Mouse (Mus musculus) yolk sac, embryonic 10.5 days (tissue): ENCODE measurements at regions not wholly inside any gene's neighbourhood (a gene's known extent, or its start where the extent isn't known, plus 50 kb on each side); places are given as distances from the start of the nearest gene placed in this dataset.
"Not testable (repeated sequence)": the region's sequence is repeated elsewhere in the genome, so short reads cannot be mapped to it uniquely, and the experiment has no call there.

ENCODE experiments used
- DNase-seq: peaks from one replicate; pipeline ENCODE4 v3.0.0-alpha.2; 2017; ENCODE audit warnings: low spot score

DNA sequence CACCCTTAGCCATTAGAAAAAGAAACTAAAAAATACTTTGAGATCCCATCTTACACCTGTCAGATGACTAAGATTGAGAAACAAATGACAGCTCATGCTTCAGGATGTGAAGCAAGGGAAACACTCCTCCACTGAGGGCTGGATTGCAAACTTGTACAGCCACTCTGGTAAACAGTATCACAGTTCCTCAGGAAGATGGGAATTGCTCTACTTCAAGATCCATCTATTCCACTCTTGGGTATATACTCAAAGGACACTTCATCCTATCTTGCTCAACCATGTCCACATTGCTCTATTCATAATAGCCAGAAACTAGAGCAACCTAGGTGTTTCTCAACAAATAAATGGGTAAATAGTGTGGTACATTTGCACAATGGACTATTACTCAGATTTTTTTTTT is 241.2 kb downstream of the Snx19 start:
- no peak for DNase-seq

DNA sequence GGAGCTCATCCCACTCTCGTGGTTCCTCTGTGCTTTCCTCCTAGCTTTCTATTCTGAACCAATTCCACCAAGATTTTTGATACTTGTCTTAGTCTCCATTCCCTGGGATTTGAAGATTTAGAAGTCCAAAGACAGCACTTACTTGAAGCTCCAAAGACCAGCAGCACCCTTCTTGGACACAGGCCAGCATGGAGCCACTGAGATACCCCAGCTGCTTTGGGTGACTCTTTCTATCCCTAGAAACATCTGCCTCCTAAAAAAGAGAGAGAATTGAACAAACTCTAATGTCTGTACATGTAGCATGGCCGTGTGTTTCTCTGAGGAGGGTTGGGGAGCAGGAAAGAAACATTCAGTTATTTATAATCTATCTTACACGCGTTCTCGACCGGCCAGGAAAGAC is 235.5 kb downstream of the Snx19 start:
- DNase-seq, result no peak

- no peak for DNase-seq
Measured at GRCm38 (mm10) chr9:30653961-30654360, 227.1 kb downstream of the Snx19 start.

DNA sequence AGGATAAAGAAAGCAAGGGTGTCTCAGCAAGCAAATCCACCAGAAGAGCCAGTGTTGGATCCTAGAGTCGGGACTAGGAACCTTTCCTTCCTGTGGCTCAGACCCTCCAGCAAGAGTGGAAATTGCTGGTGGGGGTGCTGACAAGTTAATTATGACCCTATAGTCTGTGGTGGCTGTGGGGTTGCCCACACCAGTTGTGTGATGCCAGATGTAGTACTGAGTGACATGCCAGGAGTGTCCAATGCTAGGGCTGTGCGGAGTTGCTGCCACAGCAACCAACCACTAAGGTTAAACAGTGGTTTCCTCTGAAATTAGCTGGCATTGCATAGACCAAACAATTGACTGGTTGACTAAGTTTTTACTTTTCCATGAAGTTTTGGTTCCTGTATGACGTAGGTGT is 226.3 kb downstream of the Snx19 start:
- DNase-seq, result no peak

DNA sequence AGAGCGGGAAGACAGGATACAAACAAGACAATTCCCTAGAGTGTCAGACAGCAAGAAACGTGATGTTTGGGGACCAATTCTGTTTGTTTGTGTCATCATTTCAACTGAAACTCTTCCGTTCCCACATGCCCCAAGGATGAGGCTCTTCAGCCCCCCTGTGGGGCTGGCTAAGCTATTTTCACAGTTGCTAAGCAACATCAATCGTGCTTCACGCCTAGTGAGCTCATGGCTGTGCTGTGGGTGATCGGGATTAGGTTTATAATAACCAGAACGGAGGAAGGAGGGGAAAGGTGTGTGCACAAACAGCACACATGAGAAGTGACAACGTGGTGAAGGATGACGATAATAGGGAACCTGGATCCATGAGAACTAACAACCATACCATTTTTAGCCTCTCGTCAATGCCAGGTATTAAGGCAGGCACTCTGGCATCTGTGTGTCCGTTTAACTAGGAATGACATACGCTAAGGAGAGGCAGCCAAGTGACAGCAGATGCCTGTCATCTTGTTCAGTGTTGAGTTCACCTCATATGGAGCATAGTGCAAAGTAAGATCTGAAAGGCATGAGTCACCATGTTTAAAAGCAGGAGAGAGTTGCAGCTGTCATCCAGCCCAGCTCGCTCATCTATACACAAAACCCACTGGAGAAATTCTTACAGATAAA is 222.6 kb downstream of the Snx19 start:
- no peak for DNase-seq

DNA sequence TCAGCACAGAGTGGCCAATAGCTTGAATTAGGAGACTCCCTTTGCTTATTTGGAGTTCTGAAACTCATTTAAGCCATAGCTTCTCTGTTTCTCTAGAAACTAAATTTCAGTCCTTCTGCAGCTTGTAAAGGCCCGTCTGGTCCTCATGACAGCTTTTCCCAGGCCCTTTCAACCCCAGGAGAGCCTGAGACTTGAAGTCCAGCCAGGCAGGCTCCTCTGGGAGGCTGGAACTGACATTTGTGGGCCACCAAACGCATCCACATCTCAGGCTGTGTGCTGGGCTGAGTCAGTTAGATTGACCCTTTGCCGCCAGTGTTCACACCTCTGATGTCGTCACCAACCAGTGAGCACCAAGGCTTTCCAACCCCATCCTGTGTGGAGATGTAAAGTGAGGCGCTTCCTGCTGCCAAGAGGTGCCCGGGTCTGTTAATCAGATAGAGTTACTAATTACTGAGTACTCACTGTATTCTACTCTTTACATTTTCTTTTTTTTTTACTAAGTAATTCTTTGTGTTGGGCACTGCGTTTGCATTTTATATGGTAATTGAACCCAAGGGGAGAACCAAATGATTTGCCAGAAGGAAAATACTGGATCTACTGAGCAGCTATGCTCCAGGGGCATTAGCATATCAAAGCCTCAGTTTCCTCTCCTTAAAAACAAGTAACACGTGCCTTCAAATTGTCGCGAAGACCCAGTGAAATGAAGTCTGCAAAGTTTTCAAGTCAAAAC is 207.0 kb downstream of the Snx19 start:
- DNase-seq, result no peak

GRCm38 (mm10) chr9:30632164-30633146 is 205.5 kb downstream of the Snx19 start:
- DNase-seq, result no peak

- no peak for DNase-seq
Measured at GRCm38 (mm10) chr9:30625635-30626034, 198.7 kb downstream of the Snx19 start.

DNA sequence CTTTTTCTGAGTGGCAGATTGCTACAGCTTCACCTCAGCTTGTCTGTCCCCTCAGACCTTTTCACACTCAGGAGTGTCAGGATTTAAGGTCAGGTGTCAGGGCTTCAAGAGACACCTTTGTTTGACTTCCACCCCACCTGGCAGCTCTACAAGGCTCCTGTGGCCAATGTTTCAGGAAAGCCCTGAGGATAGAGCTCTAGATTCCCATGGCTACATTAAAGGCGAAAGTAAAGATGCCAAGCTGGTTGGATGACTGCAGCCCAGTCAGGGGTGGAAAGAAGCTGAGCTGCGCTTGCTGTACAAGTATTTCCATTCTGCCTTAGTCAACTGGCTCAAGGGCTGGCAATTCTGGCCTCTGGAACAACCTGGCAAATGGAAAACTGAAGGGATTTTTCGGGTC is 198.2 kb downstream of the Snx19 start:
- DNase-seq, result no peak

DNA sequence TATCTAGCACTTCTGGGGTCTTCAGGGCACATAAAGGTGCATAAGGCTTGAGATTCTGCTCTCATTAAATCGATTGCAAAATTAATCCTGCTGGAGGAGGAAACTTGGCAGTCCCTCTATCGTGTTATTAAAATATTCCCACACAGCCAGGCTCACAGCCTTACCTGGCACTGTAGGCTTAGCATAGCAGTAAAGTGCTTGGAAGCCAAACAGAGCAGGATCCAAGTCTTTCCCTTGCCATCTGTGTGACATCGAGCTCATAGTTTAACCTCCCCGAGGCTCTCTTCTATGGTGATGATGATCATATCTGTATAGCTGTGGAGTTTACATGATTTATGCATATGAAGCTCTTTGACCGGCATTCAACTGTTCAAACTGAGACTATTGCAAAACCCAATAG is 197.6 kb downstream of the Snx19 start:
- no peak for DNase-seq

DNA sequence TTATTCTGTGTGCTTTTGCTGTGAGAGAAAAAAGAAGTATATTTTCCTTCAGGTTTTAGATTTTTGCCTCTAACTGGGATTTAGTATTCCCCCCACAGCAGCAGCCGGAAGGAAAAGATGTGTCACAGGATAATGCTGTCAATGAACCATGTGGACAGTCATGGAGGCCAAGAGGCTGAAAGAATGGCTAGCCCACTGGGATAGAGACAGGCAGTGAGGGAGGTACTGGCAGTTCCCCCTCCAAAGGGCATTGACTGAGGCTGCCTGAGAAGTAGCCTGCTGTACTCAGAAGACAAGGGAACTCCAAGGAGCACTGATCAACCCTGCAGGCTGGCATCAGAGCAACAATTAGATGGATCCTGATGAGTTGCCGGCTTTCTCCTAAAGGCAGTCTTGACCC is 192.4 kb downstream of the Snx19 start:
- no peak for DNase-seq

- DNase-seq, result no peak
Measured at GRCm38 (mm10) chr9:30618181-30618580, 191.3 kb downstream of the Snx19 start.

DNA sequence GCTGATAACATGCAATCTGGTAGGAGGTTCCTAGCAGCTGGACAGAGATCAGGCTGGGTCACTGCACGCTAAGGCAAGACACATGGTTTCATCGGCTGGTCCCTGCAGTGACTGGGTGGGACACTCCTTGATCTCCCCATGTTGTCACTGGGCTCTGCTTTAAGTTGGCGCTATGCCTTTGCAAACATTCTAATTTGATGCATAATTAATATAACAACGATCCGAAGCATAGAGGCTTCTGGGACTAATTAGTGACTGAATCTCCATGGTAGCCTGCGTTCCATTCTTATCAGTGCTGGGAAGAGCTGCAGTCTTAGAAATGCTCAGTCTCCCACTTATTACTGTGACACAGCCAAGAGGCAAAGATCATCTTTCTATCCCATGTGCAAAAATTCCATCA is 186.8 kb downstream of the Snx19 start:
- no peak for DNase-seq

DNA sequence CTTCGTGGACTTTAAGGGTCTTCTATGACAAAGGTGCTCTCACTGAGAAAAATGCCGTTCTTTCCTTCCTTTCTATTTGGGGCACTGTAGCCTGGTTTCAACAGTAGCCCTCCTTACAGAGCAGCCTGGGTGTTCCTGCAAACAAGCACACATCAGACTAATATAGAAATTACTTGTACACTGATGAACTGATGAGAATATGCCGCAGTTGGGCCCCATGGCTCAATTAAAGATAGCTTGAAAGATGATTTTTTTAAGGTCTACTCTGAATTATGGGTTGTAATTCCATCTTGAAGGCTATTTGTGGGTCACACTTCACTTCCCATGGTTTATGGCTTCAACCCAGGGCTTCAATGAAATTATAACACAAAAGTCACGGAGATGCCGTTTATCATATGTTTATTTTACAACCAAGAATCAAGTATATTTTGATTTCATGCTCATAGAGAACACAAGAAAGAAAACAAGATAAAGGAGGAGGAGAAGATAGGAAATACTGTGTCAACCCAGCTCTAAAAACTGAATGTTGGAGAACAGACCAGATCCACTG is 186.2 kb downstream of the Snx19 start:
- DNase-seq, result no peak

GRCm38 (mm10) chr9:30610328-30610727 is 183.4 kb downstream of the Snx19 start:
- DNase-seq, result no peak

GRCm38 (mm10) chr9:30599756-30600155 is 172.8 kb downstream of the Snx19 start:
- peak; percentile 67 for DNase-seq

DNA sequence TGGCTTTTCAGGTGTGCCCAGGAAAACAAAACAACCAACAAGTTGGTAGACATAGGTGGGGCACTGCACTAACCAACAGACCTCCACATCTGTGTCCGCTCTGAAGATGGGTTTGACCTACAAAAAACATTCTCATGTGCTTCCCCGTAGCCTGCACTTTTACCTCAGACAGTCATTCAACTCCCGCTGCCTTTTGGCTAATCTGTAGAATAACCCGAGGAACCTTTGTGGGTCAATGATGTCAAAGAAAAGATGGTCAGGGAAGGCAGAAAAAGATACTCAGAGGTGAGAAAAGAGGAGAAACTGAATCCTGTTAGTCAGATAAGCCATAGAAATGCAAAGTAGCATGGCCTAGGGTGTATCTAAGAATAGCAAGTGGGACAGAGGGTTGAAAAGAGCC is 170.8 kb downstream of the Snx19 start:
- no peak for DNase-seq

- not testable (repeated sequence) for DNase-seq
Measured at GRCm38 (mm10) chr9:30597092-30597491, 170.2 kb downstream of the Snx19 start.

DNA sequence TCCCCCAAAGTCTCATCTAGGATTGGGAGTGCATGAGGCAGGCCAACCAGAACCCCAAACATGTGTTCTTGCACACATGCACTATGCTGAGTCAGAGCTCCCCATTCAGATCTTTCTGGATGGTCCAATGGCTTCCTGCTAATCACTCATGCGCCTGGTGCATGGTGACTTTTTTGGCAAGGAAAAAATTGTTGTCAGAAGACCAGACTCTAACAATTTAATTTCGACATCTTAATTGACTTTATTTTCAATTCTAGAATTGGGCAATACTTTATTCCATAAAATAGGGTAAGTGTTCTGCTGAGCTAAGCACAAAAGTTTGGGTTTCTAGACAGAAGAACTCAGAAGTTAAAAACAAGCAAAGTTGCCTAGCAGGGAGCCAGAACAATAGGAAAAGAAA is 165.7 kb downstream of the Snx19 start:
- no peak for DNase-seq

GRCm38 (mm10) chr9:30591246-30591645 is 164.3 kb downstream of the Snx19 start:
- DNase-seq, result no peak

DNA sequence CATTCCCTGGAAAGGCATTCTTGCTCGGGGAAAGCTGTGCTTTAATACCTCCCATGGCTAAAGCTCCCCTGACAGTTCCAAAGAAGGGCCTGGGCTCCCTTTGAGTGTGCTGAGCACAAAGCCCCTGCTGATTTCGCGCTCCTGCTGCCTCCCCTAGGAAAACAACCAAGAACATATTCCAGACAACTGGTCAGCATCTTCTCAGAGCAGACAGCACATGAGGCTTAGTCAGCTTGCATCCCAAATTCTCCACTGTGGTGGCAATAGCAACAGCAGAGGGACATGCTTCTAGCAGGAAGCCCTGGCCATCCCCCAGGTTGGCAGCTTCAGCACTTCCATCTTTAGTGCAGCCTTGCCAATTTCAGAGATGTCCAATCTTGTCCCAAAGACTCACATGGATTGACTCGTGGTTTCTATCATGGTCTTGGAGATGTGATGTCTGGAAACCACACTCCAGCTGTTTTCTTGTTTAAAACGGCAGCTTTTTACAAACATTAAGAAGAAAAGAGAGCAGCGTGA is 163.8 kb downstream of the Snx19 start:
- DNase-seq, result no peak

DNA sequence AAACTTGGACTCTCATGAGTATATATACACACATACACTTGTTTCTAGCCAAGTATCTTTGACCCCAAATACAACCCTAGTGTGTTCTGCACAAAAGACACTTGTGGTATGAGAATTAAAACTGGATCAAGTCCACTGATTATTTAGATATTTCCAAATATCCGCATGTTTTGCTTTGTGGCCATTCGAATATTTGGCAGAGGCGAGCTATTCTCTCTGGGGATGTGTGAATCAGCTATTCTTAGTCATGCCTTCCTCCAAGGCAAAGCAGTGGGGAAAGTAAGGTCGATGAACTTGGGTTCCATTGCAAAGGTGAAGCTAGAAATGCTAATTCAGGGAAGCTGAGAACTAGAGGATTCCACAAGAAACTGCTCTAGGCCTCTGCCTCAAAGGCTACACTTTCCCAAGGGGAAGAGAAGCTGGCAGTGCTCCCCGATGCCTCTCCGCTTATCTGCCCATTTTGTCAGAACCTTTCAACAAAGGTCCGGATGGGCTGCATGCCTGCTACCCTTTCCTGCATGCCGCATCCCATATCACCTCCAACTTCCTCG is 154.4 kb downstream of the Snx19 start:
- no peak for DNase-seq
